Mouse (Mus musculus): ENCODE data around the gene C1s1. TPM values are rescaled to one million over a fixed set of nuclear protein-coding genes. Genes with fewer than 3 reads are reported as not detected.

C1s1 gene
- polyA plus RNA-seq, 1 experiment from 2014 or later = 0.86 TPM

DNA sequence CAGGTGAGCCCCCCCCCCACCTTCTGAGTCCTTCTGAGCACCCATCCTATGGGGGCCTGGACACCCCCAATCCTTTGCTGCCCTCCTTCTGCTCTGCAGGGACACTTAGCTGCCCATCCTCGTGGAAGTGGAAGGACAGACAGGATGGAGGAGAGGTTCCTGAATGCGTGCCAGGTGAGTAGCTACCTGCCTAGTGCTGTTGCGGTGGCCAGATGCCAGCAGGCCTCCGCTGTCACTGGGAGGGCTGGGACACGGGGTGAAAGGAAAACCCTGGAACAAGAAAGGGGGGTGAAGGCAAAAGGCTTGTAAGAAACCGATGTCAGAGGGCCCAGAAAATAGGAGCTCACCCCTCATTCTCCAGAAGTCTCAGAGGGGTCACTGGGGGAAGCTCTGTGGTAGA is 35.2 kb downstream of the C1s1 start:
- H3K9ac ChIP-seq (ENCODE audit: low read depth, low read length) = no peak overlapping the region
- no peak overlapping the region for H3K4me3 ChIP-seq (ENCODE audit: low read depth, low read length)
- no peak overlapping the region for H3K27ac ChIP-seq (ENCODE audit: low read depth, low read length)
- 80% methylated on average over 6 of the region's 6 CpGs for WGBS
- no peaks in the 10 kb centered on the region for H3K36me3 ChIP-seq (ENCODE audit: control insufficient read depth, insufficient read depth, low read length)
- DNase-seq (ENCODE audit: low spot score) (no peak), ATAC-seq (ENCODE audit: low FRiP score) (no peak)
- H3K9me3 ChIP-seq (ENCODE audit: control insufficient read depth, low read length) = no peaks in the 10 kb centered on the region
- H3K27me3 ChIP-seq (ENCODE audit: control insufficient read depth, insufficient read depth, low read length) = no peaks in the 10 kb centered on the region
- H3K4me2 ChIP-seq (replicated peaks; ENCODE audit: low read depth, low read length) = no peak overlapping the region
- H3K4me1 ChIP-seq (replicated peaks; ENCODE audit: control insufficient read depth, insufficient read depth, low read length) = no peaks in the 10 kb centered on the region

DNA sequence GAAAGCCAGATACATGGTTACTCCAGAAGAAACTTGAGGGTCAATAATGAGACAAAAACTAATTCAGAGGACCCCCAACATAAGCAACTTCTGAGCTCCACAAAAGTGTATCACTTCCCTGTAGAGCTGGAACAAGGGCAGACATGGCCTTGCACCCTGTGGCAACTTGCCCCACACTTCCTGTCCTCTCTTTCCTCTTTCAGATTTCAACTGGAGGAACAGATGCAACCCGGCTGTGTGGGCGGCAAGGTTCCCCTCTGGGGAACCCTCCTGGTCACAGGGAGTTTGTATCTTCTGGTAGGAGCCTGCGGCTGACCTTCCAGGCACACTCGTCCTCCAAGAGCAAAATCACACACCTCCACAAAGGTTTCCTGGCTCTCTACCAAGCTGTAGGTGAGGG is 37.1 kb downstream of the C1s1 start:
- H3K4me3 ChIP-seq (ENCODE audit: low read depth, low read length) = no peak overlapping the region
- no peak for DNase-seq (ENCODE audit: low spot score)
- H3K9me3 ChIP-seq (ENCODE audit: control insufficient read depth, low read length) = no peaks in the 10 kb centered on the region
- no peaks in the 10 kb centered on the region for H3K27me3 ChIP-seq (ENCODE audit: control insufficient read depth, insufficient read depth, low read length)
- WGBS = 74% methylated on average over 4 of the region's 4 CpGs
- H3K27ac ChIP-seq (ENCODE audit: low read depth, low read length) = no peak overlapping the region
- H3K9ac ChIP-seq (ENCODE audit: low read depth, low read length) = no peak overlapping the region
- no peaks in the 10 kb centered on the region for H3K36me3 ChIP-seq (ENCODE audit: control insufficient read depth, insufficient read depth, low read length)
- H3K4me1 ChIP-seq (replicated peaks; ENCODE audit: control insufficient read depth, insufficient read depth, low read length) = no peaks in the 10 kb centered on the region
- H3K4me2 ChIP-seq (replicated peaks; ENCODE audit: low read depth, low read length) = no peak overlapping the region
- no peak for ATAC-seq (ENCODE audit: low FRiP score)

GRCm38 (mm10) chr6:124502021-124502420 is 40.1 kb downstream of the C1s1 start:
- H3K4me3 ChIP-seq (ENCODE audit: low read depth, low read length) = no peak overlapping the region
- no peaks in the 10 kb centered on the region for H3K27me3 ChIP-seq (ENCODE audit: control insufficient read depth, insufficient read depth, low read length)
- no peak for DNase-seq (ENCODE audit: low spot score)
- no peaks in the 10 kb centered on the region for H3K9me3 ChIP-seq (ENCODE audit: control insufficient read depth, low read length)
- H3K4me1 ChIP-seq (replicated peaks; ENCODE audit: control insufficient read depth, insufficient read depth, low read length) = no peaks in the 10 kb centered on the region
- 91% methylated on average over 5 of the region's 5 CpGs for WGBS
- H3K4me2 ChIP-seq (replicated peaks; ENCODE audit: low read depth, low read length) = no peak overlapping the region
- no peak overlapping the region for H3K27ac ChIP-seq (ENCODE audit: low read depth, low read length)
- ATAC-seq (ENCODE audit: low FRiP score) = no peak
- H3K36me3 ChIP-seq (ENCODE audit: control insufficient read depth, insufficient read depth, low read length) = no peaks in the 10 kb centered on the region
- H3K9ac ChIP-seq (ENCODE audit: low read depth, low read length) = no peak overlapping the region

- no peak for ATAC-seq (ENCODE audit: low FRiP score)
- no peak for DNase-seq (ENCODE audit: low spot score)
- H3K9me3 ChIP-seq (ENCODE audit: control insufficient read depth, low read length) = no peaks in the 10 kb centered on the region
- no peak overlapping the region for H3K27ac ChIP-seq (ENCODE audit: low read depth, low read length)
- WGBS = 87% methylated on average over 4 of the region's 4 CpGs
- no peaks in the 10 kb centered on the region for H3K36me3 ChIP-seq (ENCODE audit: control insufficient read depth, insufficient read depth, low read length)
- H3K4me1 ChIP-seq (replicated peaks; ENCODE audit: control insufficient read depth, insufficient read depth, low read length) = no peaks in the 10 kb centered on the region
- no peak overlapping the region for H3K9ac ChIP-seq (ENCODE audit: low read depth, low read length)
- H3K27me3 ChIP-seq (ENCODE audit: control insufficient read depth, insufficient read depth, low read length) = no peaks in the 10 kb centered on the region
- no peak overlapping the region for H3K4me2 ChIP-seq (replicated peaks; ENCODE audit: low read depth, low read length)
- no peak overlapping the region for H3K4me3 ChIP-seq (ENCODE audit: low read depth, low read length)
These were observed 40.7 kb downstream of the C1s1 start for GRCm38 (mm10) chr6:124501473-124501872.

GRCm38 (mm10) chr6:124499914-124500566 is 42.1 kb downstream of the C1s1 start:
- WGBS = 41% methylated on average over 10 of the region's 10 CpGs
- H3K4me2 ChIP-seq (replicated peaks; ENCODE audit: low read depth, low read length) = no peak overlapping the region
- ATAC-seq (ENCODE audit: low FRiP score) = no peak

GRCm38 (mm10) chr6:124496054-124496453 is 46.1 kb downstream of the C1s1 start:
- DNase-seq (ENCODE audit: low spot score) (no peak), ATAC-seq (ENCODE audit: low FRiP score) (no peak)
- Histone ChIP-seq H3K4me2 (replicated peaks; ENCODE audit: low read depth, low read length) (no peak overlapping the region), H3K27me3 (ENCODE audit: control insufficient read depth, insufficient read depth, low read length) (no peaks in the 10 kb centered on the region), H3K4me3 (ENCODE audit: low read depth, low read length) (no peak overlapping the region), H3K27ac (ENCODE audit: low read depth, low read length) (no peak overlapping the region), H3K4me1 (replicated peaks; ENCODE audit: control insufficient read depth, insufficient read depth, low read length) (no peaks in the 10 kb centered on the region), H3K36me3 (ENCODE audit: control insufficient read depth, insufficient read depth, low read length) (no peaks in the 10 kb centered on the region), H3K9me3 (ENCODE audit: control insufficient read depth, low read length) (no peaks in the 10 kb centered on the region), H3K9ac (ENCODE audit: low read depth, low read length) (no peak overlapping the region)
- 90% methylated on average over 5 of the region's 5 CpGs for WGBS

More at GRCm38 (mm10) chr6:124499914-124500566, 42.1 kb downstream of the C1s1 start:
- no peaks in the 10 kb centered on the region for H3K4me1 ChIP-seq (replicated peaks; ENCODE audit: control insufficient read depth, insufficient read depth, low read length)
- H3K27ac ChIP-seq (ENCODE audit: low read depth, low read length) = no peak overlapping the region
- H3K27me3 ChIP-seq (ENCODE audit: control insufficient read depth, insufficient read depth, low read length) = no peaks in the 10 kb centered on the region
- no peak overlapping the region for H3K9ac ChIP-seq (ENCODE audit: low read depth, low read length)
- H3K36me3 ChIP-seq (ENCODE audit: control insufficient read depth, insufficient read depth, low read length) = no peaks in the 10 kb centered on the region
- no peak for DNase-seq (ENCODE audit: low spot score)
- no peaks in the 10 kb centered on the region for H3K9me3 ChIP-seq (ENCODE audit: control insufficient read depth, low read length)
- no peak overlapping the region for H3K4me3 ChIP-seq (ENCODE audit: low read depth, low read length)

DNA sequence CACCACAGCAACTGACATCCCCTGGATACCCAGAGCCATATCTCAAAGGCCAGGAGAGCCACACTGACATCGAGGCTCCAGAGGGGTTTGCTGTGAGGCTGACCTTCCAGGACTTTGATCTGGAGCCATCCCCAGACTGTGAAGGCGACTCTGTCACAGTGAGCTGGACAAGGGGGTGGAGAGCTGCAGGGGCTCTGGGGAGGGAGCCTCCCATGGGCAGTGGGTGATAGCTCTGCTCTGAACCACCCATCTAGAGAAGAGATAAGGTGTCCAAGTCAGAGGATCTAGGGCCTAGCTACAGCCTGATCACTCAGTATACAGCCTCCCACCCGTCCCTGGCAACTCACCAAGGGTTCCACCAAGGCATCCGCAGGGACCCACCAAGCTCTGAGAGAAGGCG is 48.3 kb downstream of the C1s1 start:
- Histone ChIP-seq H3K9me3 (ENCODE audit: control insufficient read depth, low read length) (no peaks in the 10 kb centered on the region), H3K4me2 (replicated peaks; ENCODE audit: low read depth, low read length) (no peak overlapping the region), H3K27ac (ENCODE audit: low read depth, low read length) (no peak overlapping the region), H3K27me3 (ENCODE audit: control insufficient read depth, insufficient read depth, low read length) (no peaks in the 10 kb centered on the region), H3K4me3 (ENCODE audit: low read depth, low read length) (no peak overlapping the region), H3K36me3 (ENCODE audit: control insufficient read depth, insufficient read depth, low read length) (no peaks in the 10 kb centered on the region), H3K9ac (ENCODE audit: low read depth, low read length) (no peak overlapping the region), H3K4me1 (replicated peaks; ENCODE audit: control insufficient read depth, insufficient read depth, low read length) (no peaks in the 10 kb centered on the region)
- 77% methylated on average over 5 of the region's 5 CpGs for WGBS
- ATAC-seq (ENCODE audit: low FRiP score) (no peak), DNase-seq (ENCODE audit: low spot score) (no peak)

DNA sequence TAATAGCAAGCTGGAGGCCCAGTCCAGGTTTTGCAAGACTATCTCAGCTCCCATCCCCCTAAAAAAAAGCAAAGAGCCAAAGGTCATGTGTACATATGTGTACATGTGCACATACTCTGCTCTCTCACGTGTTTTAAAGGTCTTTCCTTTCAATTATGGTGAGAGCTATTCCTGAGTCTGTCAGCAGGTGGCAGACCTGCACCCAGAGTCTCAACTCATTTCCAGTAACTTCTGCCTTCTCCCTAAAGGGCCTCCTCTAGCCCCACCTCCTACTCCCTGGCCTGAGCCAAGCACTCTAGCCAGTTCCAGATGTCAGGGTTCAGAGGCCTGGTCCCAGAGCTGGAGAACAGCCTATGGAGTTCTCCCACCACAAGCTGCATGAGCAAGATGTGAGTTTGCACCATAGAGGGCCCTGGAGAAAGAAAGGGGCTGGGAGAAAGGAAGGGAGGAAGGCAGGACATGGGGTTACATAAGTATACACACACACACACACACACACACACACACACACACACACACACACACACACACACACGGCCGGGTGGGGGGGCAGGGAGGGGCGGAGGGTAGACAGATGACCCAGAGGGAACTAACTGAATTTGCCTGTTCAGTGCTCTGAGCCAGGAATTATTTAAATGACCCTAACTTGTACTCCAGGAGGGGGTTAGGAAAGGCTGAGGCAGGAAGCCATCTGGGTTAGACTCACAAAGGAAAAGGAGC is 49.2 kb downstream of the C1s1 start, which contains the start of gene C1rl:
C1rl (plus strand) TSS at position 272 of the 720 bp plus-strand sequence.
- ATAC-seq (ENCODE audit: low FRiP score) (peak; percentile 79), DNase-seq (ENCODE audit: low spot score) (peak; percentile 80)
- Histone ChIP-seq H3K9ac (ENCODE audit: low read depth, low read length) (no peak within 1 kb of the TSS), H3K9me3 (ENCODE audit: control insufficient read depth, low read length) (no peaks in the 10 kb centered on the region), H3K27me3 (ENCODE audit: control insufficient read depth, insufficient read depth, low read length) (no peaks in the 10 kb centered on the region), H3K4me2 (replicated peaks; ENCODE audit: low read depth, low read length) (no peak within 1 kb of the TSS), H3K27ac (ENCODE audit: low read depth, low read length) (no peak within 1 kb of the TSS), H3K4me1 (replicated peaks; ENCODE audit: control insufficient read depth, insufficient read depth, low read length) (no peaks in the 10 kb centered on the region), H3K4me3 (ENCODE audit: low read depth, low read length) (no peak within 1 kb of the TSS), H3K36me3 (ENCODE audit: control insufficient read depth, insufficient read depth, low read length) (no peaks in the 10 kb centered on the region)
- 55% methylated on average over 4 of the region's 4 CpGs for WGBS

- H3K36me3 ChIP-seq (ENCODE audit: control insufficient read depth, insufficient read depth, low read length) = no peaks in the 10 kb centered on the region
- H3K4me3 ChIP-seq (ENCODE audit: low read depth, low read length) = no peak overlapping the region
- no peak overlapping the region for H3K9ac ChIP-seq (ENCODE audit: low read depth, low read length)
- H3K27ac ChIP-seq (ENCODE audit: low read depth, low read length) = no peak overlapping the region
- no peaks in the 10 kb centered on the region for H3K4me1 ChIP-seq (replicated peaks; ENCODE audit: control insufficient read depth, insufficient read depth, low read length)
- ATAC-seq (ENCODE audit: low FRiP score) (no peak), DNase-seq (ENCODE audit: low spot score) (no peak)
- 74% methylated on average over 6 of the region's 6 CpGs for WGBS
- no peaks in the 10 kb centered on the region for H3K9me3 ChIP-seq (ENCODE audit: control insufficient read depth, low read length)
- H3K27me3 ChIP-seq (ENCODE audit: control insufficient read depth, insufficient read depth, low read length) = no peaks in the 10 kb centered on the region
- H3K4me2 ChIP-seq (replicated peaks; ENCODE audit: low read depth, low read length) = no peak overlapping the region
These were observed 50.7 kb downstream of the C1s1 start for GRCm38 (mm10) chr6:124491427-124491826.

All from hindbrain, embryonic 11.5 days (tissue).